Mouse (Mus musculus) spleen, adult 2 months (tissue): ENCODE data around the gene Sh2d4b. TPM values are rescaled to one million over a fixed set of nuclear protein-coding genes. Genes with fewer than 3 reads are reported as not detected.

Experiments
- DNase-seq, 2 experiments: peaks; one replicate each; pipeline versions ENCODE4 v3.0.0 to v3.0.0-alpha.2; 2012 to 2021; ENCODE audit warnings: low spot score in 2 of 2, low read depth in 1 of 2
- H3K27ac ChIP-seq: fragments of 200-500 bp; 2 replicates; pipeline ENCODE4 v1.5.1; 2012; ENCODE audit warnings: low read length, inconsistent platforms; ENCODE audit not compliant: insufficient read depth
- H3K27me3 ChIP-seq: fragments of 200-500 bp; 2 replicates; pipeline ENCODE4 v1.6.1; 2012; ENCODE audit warnings: mild to moderate bottlenecking, moderate library complexity, low read length, inconsistent platforms; ENCODE audit not compliant: control insufficient read depth, insufficient read depth
- H3K36me3 ChIP-seq: fragments of 200-500 bp; 2 replicates; pipeline ENCODE4 v1.6.1; 2012; ENCODE audit warnings: mild to moderate bottlenecking, low read length, inconsistent platforms; ENCODE audit not compliant: control insufficient read depth, insufficient read depth
- H3K4me1 ChIP-seq: fragments of 200-500 bp; 2 replicates; pipeline ENCODE4 v1.6.1; 2011; ENCODE audit warnings: inconsistent platforms; ENCODE audit not compliant: control insufficient read depth, insufficient read depth, insufficient read length
- H3K4me3 ChIP-seq: fragments of 200-500 bp; 2 replicates; pipeline ENCODE4 v1.5.1; 2011; ENCODE audit warnings: mild to moderate bottlenecking, inconsistent platforms; ENCODE audit not compliant: insufficient read depth, insufficient read length; ENCODE audit errors: extremely low read depth
- CTCF ChIP-seq: fragments of 200-500 bp; IDR thresholded peaks from 2 replicates; pipeline ENCODE4 v1.5.1; 2011; ENCODE audit warnings: mild to moderate bottlenecking, inconsistent platforms; ENCODE audit not compliant: insufficient read depth, insufficient read length, insufficient replicate concordance; ENCODE audit errors: extremely low read depth
- POLR2A ChIP-seq: fragments of 200-500 bp; IDR thresholded peaks from 2 replicates; pipeline ENCODE4 v1.6.1; 2011; ENCODE audit warnings: low read depth, low read length, inconsistent platforms
- WGBS: fragments of 180-500 bp; shearing (Covaris S2); methylation state at CpG from one replicate; pipeline ENCODE4 v1.1.7; 2018; 5-methylcytosine and 5-hydroxymethylcytosine counted together
- polyA plus RNA-seq: library from polyadenylated mRNA; depleted of rRNA; stranded (reverse); fragments of >200 nt; gene quantifications from 2 replicates; pipeline ENCODE4 v1.2.3, GENCODE M21; 2012

The Sh2d4b gene
- polyA plus RNA-seq, 1 experiment = 0.48 TPM

DNA sequence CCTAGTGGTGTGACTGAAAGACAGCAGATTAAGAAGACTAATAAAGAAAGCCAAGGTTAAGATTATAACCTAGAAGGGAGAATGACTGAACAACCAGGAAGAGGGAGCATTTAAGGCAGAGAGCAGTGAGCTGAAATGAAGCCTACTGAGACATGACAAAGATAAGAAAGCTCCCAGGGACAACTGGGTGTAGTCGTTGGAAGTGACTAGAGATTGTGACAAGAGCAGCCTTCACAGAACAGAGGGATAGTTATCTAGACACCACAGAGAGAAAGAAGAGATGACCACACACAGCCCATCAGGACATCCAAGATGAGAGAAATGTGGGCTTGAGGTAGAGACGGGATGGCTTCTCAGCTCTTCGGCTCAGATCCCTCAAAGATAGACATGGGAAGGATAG is 29.4 kb downstream of the Sh2d4b start:
- no peak overlapping the region for H3K4me3 ChIP-seq
- no peak overlapping the region for H3K27ac ChIP-seq
- no peak for DNase-seq
- TF ChIP-seq POLR2A (no peak), CTCF (no peak)
- no peaks in the 10 kb centered on the region for H3K4me1 ChIP-seq
- 82% methylated on average over 3 of the region's 3 CpGs for WGBS
- H3K27me3 ChIP-seq = no peaks in the 10 kb centered on the region
- H3K36me3 ChIP-seq = no peaks in the 10 kb centered on the region

- no peak overlapping the region for H3K4me3 ChIP-seq
- H3K27me3 ChIP-seq = no peaks in the 10 kb centered on the region
- H3K27ac ChIP-seq = no peak overlapping the region
- DNase-seq = no peak
- no peak for TF ChIP-seq POLR2A
- TF ChIP-seq CTCF = no peak
- H3K36me3 ChIP-seq = no peaks in the 10 kb centered on the region
- no peaks in the 10 kb centered on the region for H3K4me1 ChIP-seq
These were observed 30.0 kb downstream of the Sh2d4b start for GRCm38 (mm10) chr14:40863022-40863421.

- TF ChIP-seq POLR2A (no peak), CTCF (no peak)
- Histone ChIP-seq H3K36me3 (no peaks in the 10 kb centered on the region), H3K27ac (no peak overlapping the region), H3K27me3 (no peaks in the 10 kb centered on the region), H3K4me3 (no peak overlapping the region), H3K4me1 (no peaks in the 10 kb centered on the region)
- DNase-seq = no peak
- WGBS = 78% methylated on average over 5 of the region's 5 CpGs
These were observed 40.1 kb downstream of the Sh2d4b start for GRCm38 (mm10) chr14:40852978-40853377.

GRCm38 (mm10) chr14:40837397-40837796 is 55.7 kb downstream of the Sh2d4b start:
- no peaks in the 10 kb centered on the region for H3K36me3 ChIP-seq
- H3K27me3 ChIP-seq = no peaks in the 10 kb centered on the region
- no peaks in the 10 kb centered on the region for H3K4me1 ChIP-seq
- no peak overlapping the region for H3K4me3 ChIP-seq
- TF ChIP-seq POLR2A = no peak
- TF ChIP-seq CTCF = no peak
- DNase-seq = no peak
- no peak overlapping the region for H3K27ac ChIP-seq

DNA sequence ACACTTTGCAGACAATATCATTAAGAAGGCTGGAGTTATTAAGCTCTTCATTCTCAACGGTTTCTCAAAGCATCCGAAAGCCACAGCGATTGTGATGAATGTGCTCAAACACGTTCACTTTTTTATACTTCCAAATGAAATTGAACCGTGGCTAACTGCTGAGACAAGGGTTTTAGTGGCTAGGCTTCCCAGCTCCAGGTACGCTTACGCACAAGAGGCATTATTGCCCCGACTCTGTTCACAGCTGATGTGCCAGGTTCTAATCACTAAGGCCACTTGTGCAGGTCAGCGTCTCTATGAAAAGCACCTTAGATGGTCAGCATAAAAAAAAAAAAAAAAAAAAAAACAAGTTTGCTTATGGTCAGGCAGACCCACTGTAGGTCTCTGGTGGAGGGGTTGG is 62.6 kb downstream of the Sh2d4b start:
- no peak for DNase-seq
- no peak for TF ChIP-seq POLR2A
- no peak for TF ChIP-seq CTCF
- WGBS = 90% methylated on average over 9 of the region's 9 CpGs
- H3K4me1 ChIP-seq = no peaks in the 10 kb centered on the region
- no peaks in the 10 kb centered on the region for H3K36me3 ChIP-seq
- no peak overlapping the region for H3K4me3 ChIP-seq
- H3K27ac ChIP-seq = no peak overlapping the region
- no peaks in the 10 kb centered on the region for H3K27me3 ChIP-seq

- TF ChIP-seq POLR2A = no peak
- no peak for TF ChIP-seq CTCF
- DNase-seq = no peak
- 88% methylated on average over 11 of the region's 11 CpGs for WGBS
These were observed 63.0 kb downstream of the Sh2d4b start for GRCm38 (mm10) chr14:40830094-40830493.

GRCm38 (mm10) chr14:40818051-40818450 is 75.0 kb downstream of the Sh2d4b start:
- WGBS = 49% methylated on average over 2 of the region's 2 CpGs
- Histone ChIP-seq H3K27ac (no peak overlapping the region), H3K27me3 (no peaks in the 10 kb centered on the region), H3K4me1 (no peaks in the 10 kb centered on the region), H3K36me3 (no peaks in the 10 kb centered on the region), H3K4me3 (no peak overlapping the region)
- no peak for DNase-seq
- TF ChIP-seq POLR2A = no peak

More at GRCm38 (mm10) chr14:40830094-40830493, 63.0 kb downstream of the Sh2d4b start:
- no peaks in the 10 kb centered on the region for H3K4me1 ChIP-seq
- H3K36me3 ChIP-seq = no peaks in the 10 kb centered on the region
- no peaks in the 10 kb centered on the region for H3K27me3 ChIP-seq
- H3K4me3 ChIP-seq = no peak overlapping the region
- H3K27ac ChIP-seq = no peak overlapping the region

- DNase-seq = no peak
- Histone ChIP-seq H3K36me3 (no peaks in the 10 kb centered on the region), H3K27me3 (no peaks in the 10 kb centered on the region), H3K27ac (no peak overlapping the region), H3K4me1 (no peaks in the 10 kb centered on the region), H3K4me3 (no peak overlapping the region)
- WGBS = 90% methylated on average over 5 of the region's 5 CpGs
- TF ChIP-seq POLR2A (no peak), CTCF (no peak)
These were observed 76.4 kb downstream of the Sh2d4b start for GRCm38 (mm10) chr14:40816715-40817114.
